Mouse (Mus musculus): Measurements from ENCODE around the gene Lyzl4. TPM values are rescaled to one million over a fixed set of nuclear protein-coding genes. Genes with fewer than 3 reads are reported as not detected.

Lyzl4 gene
- polyA plus RNA-seq, 1 experiment from 2014 or later, result not detected

GRCm38 (mm10) chr9:121675556-121675955 lies 33.7 kb upstream of the Lyzl4 start:
- Histone ChIP-seq H3K4me1 (ENCODE audit: control insufficient read depth, insufficient read depth, low read length) (peaks cover 7% of the 10 kb centered on the region; the same call in 1 of the 2 replicates), H3K36me3 (ENCODE audit: control insufficient read depth, insufficient read depth, low read length) (no peaks in the 10 kb centered on the region), H3K4me3 (ENCODE audit: low read depth, low read length) (no peak overlapping the region), H3K9me3 (ENCODE audit: control insufficient read depth, low read length) (no peaks in the 10 kb centered on the region), H3K27ac (ENCODE audit: low read depth, low read length) (no peak overlapping the region), H3K4me2 (ENCODE audit: low read depth) (no peak overlapping the region), H3K9ac (ENCODE audit: low read length) (no peak overlapping the region), H3K27me3 (ENCODE audit: control insufficient read depth, insufficient read depth, low read length) (peaks cover 3% of the 10 kb centered on the region; the same call in 1 of the 2 replicates)
- no peak for DNase-seq (ENCODE audit: low spot score)
- 94% methylated on average over 2 of the region's 2 CpGs for WGBS
- ATAC-seq (ENCODE audit: insufficient read depth, low FRiP score, low TSS enrichment), result no peak

GRCm38 (mm10) chr9:121675011-121675410 lies 33.1 kb upstream of the Lyzl4 start:
- Histone ChIP-seq H3K27ac (ENCODE audit: low read depth, low read length) (no peak overlapping the region), H3K4me1 (ENCODE audit: control insufficient read depth, insufficient read depth, low read length) (peaks cover 9% of the 10 kb centered on the region; the same call in 1 of the 2 replicates), H3K9ac (ENCODE audit: low read length) (no peak overlapping the region), H3K4me3 (ENCODE audit: low read depth, low read length) (no peak overlapping the region), H3K9me3 (ENCODE audit: control insufficient read depth, low read length) (no peaks in the 10 kb centered on the region), H3K4me2 (ENCODE audit: low read depth) (no peak overlapping the region), H3K27me3 (ENCODE audit: control insufficient read depth, insufficient read depth, low read length) (peaks cover 8% of the 10 kb centered on the region), H3K36me3 (ENCODE audit: control insufficient read depth, insufficient read depth, low read length) (no peaks in the 10 kb centered on the region)
- ATAC-seq (ENCODE audit: insufficient read depth, low FRiP score, low TSS enrichment) (no peak), DNase-seq (ENCODE audit: low spot score) (no peak)
- WGBS, result 85% methylated on average over 9 of the region's 9 CpGs

GRCm38 (mm10) chr9:121673716-121674115 lies 31.8 kb upstream of the Lyzl4 start:
- peaks cover 10% of the 10 kb centered on the region for H3K27me3 ChIP-seq (ENCODE audit: control insufficient read depth, insufficient read depth, low read length)
- ATAC-seq (ENCODE audit: insufficient read depth, low FRiP score, low TSS enrichment) (no peak), DNase-seq (ENCODE audit: low spot score) (no peak)
- H3K4me2 ChIP-seq (ENCODE audit: low read depth), result no peak overlapping the region
- no peak overlapping the region for H3K9ac ChIP-seq (ENCODE audit: low read length)
- H3K36me3 ChIP-seq (ENCODE audit: control insufficient read depth, insufficient read depth, low read length), result no peaks in the 10 kb centered on the region
- H3K4me1 ChIP-seq (ENCODE audit: control insufficient read depth, insufficient read depth, low read length), result peaks cover 10% of the 10 kb centered on the region; the same call in 1 of the 2 replicates
- WGBS, result 87% methylated on average over 5 of the region's 5 CpGs
- no peak overlapping the region for H3K27ac ChIP-seq (ENCODE audit: low read depth, low read length)
- H3K9me3 ChIP-seq (ENCODE audit: control insufficient read depth, low read length), result no peaks in the 10 kb centered on the region
- H3K4me3 ChIP-seq (ENCODE audit: low read depth, low read length), result no peak overlapping the region

- H3K27me3 ChIP-seq (ENCODE audit: control insufficient read depth, insufficient read depth, low read length), result peaks cover 10% of the 10 kb centered on the region
- DNase-seq (ENCODE audit: low spot score) (no peak), ATAC-seq (ENCODE audit: insufficient read depth, low FRiP score, low TSS enrichment) (no peak)
- no peak overlapping the region for H3K27ac ChIP-seq (ENCODE audit: low read depth, low read length)
- 71% methylated on average over 5 of the region's 5 CpGs for WGBS
- no peak overlapping the region for H3K9ac ChIP-seq (ENCODE audit: low read length)
- H3K4me1 ChIP-seq (ENCODE audit: control insufficient read depth, insufficient read depth, low read length), result peaks cover 10% of the 10 kb centered on the region; the same call in 1 of the 2 replicates
- no peaks in the 10 kb centered on the region for H3K9me3 ChIP-seq (ENCODE audit: control insufficient read depth, low read length)
- no peak overlapping the region for H3K4me3 ChIP-seq (ENCODE audit: low read depth, low read length)
- H3K36me3 ChIP-seq (ENCODE audit: control insufficient read depth, insufficient read depth, low read length), result no peaks in the 10 kb centered on the region
- no peak overlapping the region for H3K4me2 ChIP-seq (ENCODE audit: low read depth)
Observed at GRCm38 (mm10) chr9:121672311-121672710, 30.4 kb upstream of the Lyzl4 start.

- Histone ChIP-seq H3K36me3 (ENCODE audit: control insufficient read depth, insufficient read depth, low read length) (no peaks in the 10 kb centered on the region), H3K4me3 (ENCODE audit: low read depth, low read length) (no peak overlapping the region), H3K9me3 (ENCODE audit: control insufficient read depth, low read length) (no peaks in the 10 kb centered on the region), H3K27ac (ENCODE audit: low read depth, low read length) (no peak overlapping the region), H3K9ac (ENCODE audit: low read length) (no peak overlapping the region), H3K4me2 (ENCODE audit: low read depth) (no peak overlapping the region), H3K27me3 (ENCODE audit: control insufficient read depth, insufficient read depth, low read length) (peaks cover 10% of the 10 kb centered on the region), H3K4me1 (ENCODE audit: control insufficient read depth, insufficient read depth, low read length) (peaks cover 10% of the 10 kb centered on the region; the same call in 1 of the 2 replicates)
- ATAC-seq (ENCODE audit: insufficient read depth, low FRiP score, low TSS enrichment) (0 out of 2 replicates have a peak, but pooled peaks have one; percentile 32), DNase-seq (ENCODE audit: low spot score) (peak; percentile 54)
- WGBS, result 18% methylated on average over 7 of the region's 7 CpGs
Observed at GRCm38 (mm10) chr9:121671300-121671699, 29.4 kb upstream of the Lyzl4 start.

GRCm38 (mm10) chr9:121669348-121669791 lies 27.5 kb upstream of the Lyzl4 start:
- Histone ChIP-seq H3K9me3 (ENCODE audit: control insufficient read depth, low read length) (no peaks in the 10 kb centered on the region), H3K4me3 (ENCODE audit: low read depth, low read length) (peak overlapping the region; percentile 3; the same call in 1 of the 2 replicates), H3K27me3 (ENCODE audit: control insufficient read depth, insufficient read depth, low read length) (peaks cover 10% of the 10 kb centered on the region), H3K36me3 (ENCODE audit: control insufficient read depth, insufficient read depth, low read length) (no peaks in the 10 kb centered on the region), H3K4me2 (ENCODE audit: low read depth) (peak overlapping the region; percentile 35), H3K4me1 (ENCODE audit: control insufficient read depth, insufficient read depth, low read length) (peaks cover 14% of the 10 kb centered on the region), H3K9ac (ENCODE audit: low read length) (peak overlapping the region; percentile 41), H3K27ac (ENCODE audit: low read depth, low read length) (no peak overlapping the region)
- peak; percentile 82 for DNase-seq (ENCODE audit: low spot score)
- ATAC-seq (ENCODE audit: insufficient read depth, low FRiP score, low TSS enrichment), result peak; percentile 69
- WGBS, result under 1% methylated on average over 28 of the region's 28 CpGs

- no peak for ATAC-seq (ENCODE audit: insufficient read depth, low FRiP score, low TSS enrichment)
- no peak overlapping the region for H3K4me3 ChIP-seq (ENCODE audit: low read depth, low read length)
- no peak overlapping the region for H3K27ac ChIP-seq (ENCODE audit: low read depth, low read length)
- no peak for DNase-seq (ENCODE audit: low spot score)
- peaks cover 10% of the 10 kb centered on the region for H3K27me3 ChIP-seq (ENCODE audit: control insufficient read depth, insufficient read depth, low read length)
- no peak overlapping the region for H3K9ac ChIP-seq (ENCODE audit: low read length)
- WGBS, result 81% methylated on average over 9 of the region's 11 CpGs
- peaks cover 14% of the 10 kb centered on the region for H3K4me1 ChIP-seq (ENCODE audit: control insufficient read depth, insufficient read depth, low read length)
- H3K9me3 ChIP-seq (ENCODE audit: control insufficient read depth, low read length), result no peaks in the 10 kb centered on the region
- no peak overlapping the region for H3K4me2 ChIP-seq (ENCODE audit: low read depth)
- no peaks in the 10 kb centered on the region for H3K36me3 ChIP-seq (ENCODE audit: control insufficient read depth, insufficient read depth, low read length)
Observed at GRCm38 (mm10) chr9:121667822-121668221, 25.9 kb upstream of the Lyzl4 start.

- ATAC-seq (ENCODE audit: insufficient read depth, low FRiP score, low TSS enrichment) (no peak), DNase-seq (ENCODE audit: low spot score) (no peak)
- no peak overlapping the region for H3K9ac ChIP-seq (ENCODE audit: low read length)
- no peaks in the 10 kb centered on the region for H3K9me3 ChIP-seq (ENCODE audit: control insufficient read depth, low read length)
- peaks cover 10% of the 10 kb centered on the region for H3K27me3 ChIP-seq (ENCODE audit: control insufficient read depth, insufficient read depth, low read length)
- WGBS, result 69% methylated on average over 16 of the region's 16 CpGs
- H3K4me3 ChIP-seq (ENCODE audit: low read depth, low read length), result no peak overlapping the region
- no peaks in the 10 kb centered on the region for H3K36me3 ChIP-seq (ENCODE audit: control insufficient read depth, insufficient read depth, low read length)
- H3K4me1 ChIP-seq (ENCODE audit: control insufficient read depth, insufficient read depth, low read length), result peaks cover 11% of the 10 kb centered on the region
- H3K27ac ChIP-seq (ENCODE audit: low read depth, low read length), result no peak overlapping the region
- H3K4me2 ChIP-seq (ENCODE audit: low read depth), result no peak overlapping the region
Observed at GRCm38 (mm10) chr9:121666957-121667630, 25.2 kb upstream of the Lyzl4 start.

- H3K4me2 ChIP-seq (ENCODE audit: low read depth), result no peak overlapping the region
- H3K4me3 ChIP-seq (ENCODE audit: low read depth, low read length), result no peak overlapping the region
- H3K4me1 ChIP-seq (ENCODE audit: control insufficient read depth, insufficient read depth, low read length), result peaks cover 4% of the 10 kb centered on the region; the same call in 1 of the 2 replicates
- ATAC-seq (ENCODE audit: insufficient read depth, low FRiP score, low TSS enrichment), result no peak
- H3K9me3 ChIP-seq (ENCODE audit: control insufficient read depth, low read length), result no peaks in the 10 kb centered on the region
- no peaks in the 10 kb centered on the region for H3K36me3 ChIP-seq (ENCODE audit: control insufficient read depth, insufficient read depth, low read length)
- H3K27me3 ChIP-seq (ENCODE audit: control insufficient read depth, insufficient read depth, low read length), result no peaks in the 10 kb centered on the region
- no peak overlapping the region for H3K27ac ChIP-seq (ENCODE audit: low read depth, low read length)
- DNase-seq (ENCODE audit: low spot score), result no peak
- 93% methylated on average over 5 of the region's 5 CpGs for WGBS
- no peak overlapping the region for H3K9ac ChIP-seq (ENCODE audit: low read length)
Observed at GRCm38 (mm10) chr9:121664104-121664503, 22.2 kb upstream of the Lyzl4 start.
